ENCODE assay signal across 18 mouse cellular contexts in genomic region chr8:88630225-88630624, GRCm38 (mm10). TPM values are rescaled to one million over a fixed set of nuclear protein-coding genes. Genes with fewer than 3 reads are reported as not detected.
DNase-seq lines count a peak whose midpoint lies in the region; TF ChIP-seq lines count a peak whose summit lies in the region.
"Had no signal": no experiment of that assay in that cellular context is flagged by ENCODE, and none has a peak within 500 bp of the region (broad histone marks: within the 10 kb centered on the region; RNA-seq: fewer than 3 reads in every experiment).

No protein-coding gene starts in this region.

- intact Hi-C loops in heart, adult 2 months (cut with DNase I) = loop anchor here (2.0 kb wide), 1 partner anchor 17 kb away; the partner anchor contains the start of gene Nod2
- intact Hi-C loops in heart, postnatal 25 days (cut with DNase I) = loop anchor here (5.0 kb wide), 1 partner anchor 67 kb away; the partner anchor contains the start of gene Cyld

- no peaks in the 10 kb centered on the region for H3K79me2 ChIP-seq in heart, adult 2 months (replicated peaks; ENCODE audit: control insufficient read depth, insufficient read depth, low read length)

- 35% methylated on average over 4 of the region's 4 CpGs for WGBS in heart, adult 2 months
- WGBS in lung, adult 2 months = 41% methylated on average over 4 of the region's 4 CpGs

- peaks cover 17% of the 10 kb centered on the region for H3K4me1 ChIP-seq in heart, adult 2 months (ENCODE audit: control insufficient read depth, insufficient read depth, low read length)
- peaks cover 10% of the 10 kb centered on the region for H3K4me1 ChIP-seq in lung, adult 2 months (ENCODE audit: control insufficient read depth, insufficient read depth, low read length)

- no peak overlapping the region for H3K4me3 ChIP-seq in heart, adult 2 months
- no peak overlapping the region for H3K4me3 ChIP-seq in lung, adult 2 months (replicated peaks; ENCODE audit: extremely low read depth, low read depth, low read length)
- H3K4me3 ChIP-seq: forebrain, embryonic 10.5 days; heart, embryonic 12.5 days; left cerebral cortex, adult 2 months; midbrain, embryonic 10.5 days had no signal

- no peak for TF ChIP-seq CTCF in heart, adult 2 months (IDR thresholded peaks at IDR 0.05)
- TF ChIP-seq CTCF in lung, adult 2 months (IDR thresholded peaks at IDR 0.05; ENCODE audit: insufficient read depth, low read length) = no peak

- TF ChIP-seq POLR2A in heart, adult 2 months (IDR thresholded peaks at IDR 0.05; ENCODE audit: insufficient read depth, low read depth, low read length) = no peak
- TF ChIP-seq POLR2A in lung, adult 2 months (IDR thresholded peaks at IDR 0.05; ENCODE audit: borderline replicate concordance, extremely low read depth, low read depth, low read length) = no peak

- peak; percentile 81 for TF ChIP-seq EP300 in heart, adult 2 months (IDR thresholded peaks at IDR 0.05; ENCODE audit: insufficient read depth, low read depth, low read length)

- H3K9ac ChIP-seq in heart, adult 2 months (ENCODE audit: low read depth, low read length) = no peak overlapping the region
- H3K9ac ChIP-seq: heart, embryonic 12.5 days had no signal

- no peaks in the 10 kb centered on the region for H3K36me3 ChIP-seq in heart, adult 2 months (ENCODE audit: control insufficient read depth, insufficient read depth, low read length)
- H3K36me3 ChIP-seq: forebrain, embryonic 10.5 days; heart, embryonic 12.5 days; midbrain, embryonic 10.5 days had no signal

- no peak overlapping the region; the same call in 1 of the 2 replicates for H3K27ac ChIP-seq in heart, adult 2 months
- H3K27ac ChIP-seq: forebrain, embryonic 10.5 days; left cerebral cortex, adult 2 months; macrophage; midbrain, embryonic 10.5 days had no signal

- no peaks in the 10 kb centered on the region for H3K27me3 ChIP-seq in heart, adult 2 months (ENCODE audit: control insufficient read depth, insufficient read depth, low read length)

- DNase-seq in heart, adult 2 months = peak in 1 of 2 experiments; percentile 34
- no peak for DNase-seq in heart, postnatal 25 days (ENCODE audit: low spot score)
- peak; percentile 26 for DNase-seq in lung, postnatal 10 days
- no peak for DNase-seq in lung, adult 2 months
- DNase-seq in kidney, postnatal 14 days = peak; percentile 40
- DNase-seq in thymus, adult 18-20 months = no peak
- no peak for DNase-seq in layer of hippocampus, postnatal 14 days (ENCODE audit: low spot score in 2 of 2)
- DNase-seq: cerebellum, adult 2 months; cerebellum, postnatal 36 days; heart, postnatal 14 days; left cerebral cortex, postnatal 4 days; liver; retina, postnatal 1 day had no signal

RNA-seq across cellular contexts. Expression of gene Snx20, which starts 5.7 kb away (rescaled TPM):
- total RNA-seq in heart, adult 2 months (2021) = 1 to 10 TPM; 1.0 to 1.6 TPM
- polyA plus RNA-seq in heart, adult 2 months (2012; rRNA removed) = 0.76 and 1.1 TPM in 2 replicates
- 1 to 10 TPM; 1.3 to 1.9 TPM for total RNA-seq in heart, postnatal 25 days (2021)
- 11.5 and 16.8 TPM in 2 replicates for polyA plus RNA-seq in lung, adult 2 months (2012; rRNA removed)
- 1 to 10 TPM; 2.1 to 2.2 TPM for total RNA-seq in layer of hippocampus, postnatal 14 days (2021)

RNA-seq across cellular contexts. Expression of gene Nod2, which starts 16.9 kb away (rescaled TPM):
- 1 to 10 TPM; 1.1 to 1.5 TPM for total RNA-seq in heart, adult 2 months (2021)
- polyA plus RNA-seq in heart, adult 2 months (2012; rRNA removed) = 1.3 and 1.9 TPM in 2 replicates
- total RNA-seq in heart, postnatal 25 days (2021) = 1 to 10 TPM; 1.2 to 1.3 TPM
- 4.0 and 5.0 TPM in 2 replicates for polyA plus RNA-seq in lung, adult 2 months (2012; rRNA removed)
- under 1 TPM; 0.37 to 0.60 TPM for total RNA-seq in layer of hippocampus, postnatal 14 days (2021)

Comparison
In these comparisons a context has a peak if more than half of its experiments do, and no peak if none do; other contexts are left out.
1. DNase-seq: peak in lung, postnatal 10 days (single experiment) and kidney, postnatal 14 days (single experiment); none in heart, postnatal 25 days (single experiment), lung, adult 2 months (single experiment), thymus, adult 18-20 months (0 of 2) and layer of hippocampus, postnatal 14 days (0 of 2).